Mouse (Mus musculus) splenic B cell, adult 2 months (primary cell): ENCODE results near the gene Retreg1.
"Not testable (repeated sequence)": the region's sequence is repeated elsewhere in the genome, so short reads cannot be mapped to it uniquely, and the experiment has no call there.

Source experiments
- DNase-seq: peaks from one replicate; pipeline ENCODE4 v3.0.0-alpha.2; 2011; ENCODE audit warnings: low read depth, low spot score
- H3K27me3 ChIP-seq: 2 replicates; pipeline ENCODE4 v1.6.1; 2012; ENCODE audit warnings: mild to moderate bottlenecking, low read length, moderate library complexity, mixed read lengths; ENCODE audit not compliant: control insufficient read depth, poor library complexity, insufficient read depth, severe bottlenecking
- H3K36me3 ChIP-seq: 2 replicates; pipeline ENCODE4 v1.6.1; 2012; ENCODE audit warnings: mild to moderate bottlenecking, low read length, moderate library complexity, mixed read lengths; ENCODE audit not compliant: control insufficient read depth, poor library complexity, insufficient read depth, severe bottlenecking

The Retreg1 gene

GRCm38 (mm10) chr15:25983614-25984013 lies 140.6 kb downstream of the Retreg1 start:
- not testable (repeated sequence) for DNase-seq, H3K36me3 ChIP-seq, H3K27me3 ChIP-seq

GRCm38 (mm10) chr15:25984067-25984733 lies 141.2 kb downstream of the Retreg1 start, which contains the start of gene Zfp622:
TSS of gene Zfp622 (plus strand) at chr15:25984366.
- H3K27me3 ChIP-seq: no peaks in the 10 kb centered on the region
- peaks cover 3% of the 10 kb centered on the region; the same call in 1 of the 2 replicates for H3K36me3 ChIP-seq
- DNase-seq: peak; percentile 98

- Histone ChIP-seq H3K36me3 (peaks cover 3% of the 10 kb centered on the region; the same call in 1 of the 2 replicates), H3K27me3 (no peaks in the 10 kb centered on the region)
- no peak for DNase-seq
Observed at GRCm38 (mm10) chr15:25984734-25985492, 141.9 kb downstream of the Retreg1 start.

- Histone ChIP-seq H3K36me3 (peaks cover 21% of the 10 kb centered on the region), H3K27me3 (no peaks in the 10 kb centered on the region)
- peak; percentile 84 for DNase-seq
Observed at GRCm38 (mm10) chr15:25992992-25993727, 150.2 kb downstream of the Retreg1 start.

GRCm38 (mm10) chr15:25995521-25995920 lies 152.5 kb downstream of the Retreg1 start:
- peak; percentile 61 for DNase-seq
- H3K36me3 ChIP-seq: peaks cover 21% of the 10 kb centered on the region
- H3K27me3 ChIP-seq: no peaks in the 10 kb centered on the region

- not testable (repeated sequence) for H3K27me3 ChIP-seq, DNase-seq
- H3K36me3 ChIP-seq: peaks cover 12% of the 10 kb centered on the region
Observed at GRCm38 (mm10) chr15:25999545-25999944, 156.6 kb downstream of the Retreg1 start.

GRCm38 (mm10) chr15:26008621-26009020 lies 165.6 kb downstream of the Retreg1 start:
- Histone ChIP-seq H3K27me3 (no peaks in the 10 kb centered on the region), H3K36me3 (no peaks in the 10 kb centered on the region)
- DNase-seq: no peak

- Histone ChIP-seq H3K36me3 (no peaks in the 10 kb centered on the region), H3K27me3 (no peaks in the 10 kb centered on the region; the same call in 1 of the 2 replicates)
- no peak for DNase-seq
Observed at GRCm38 (mm10) chr15:26012891-26013290, 169.9 kb downstream of the Retreg1 start.

GRCm38 (mm10) chr15:26015979-26016665 lies 173.1 kb downstream of the Retreg1 start:
- no peaks in the 10 kb centered on the region for H3K36me3 ChIP-seq
- peak; percentile 90 for DNase-seq
- no peaks in the 10 kb centered on the region; the same call in 1 of the 2 replicates for H3K27me3 ChIP-seq

- no peak for DNase-seq
- H3K36me3 ChIP-seq: no peaks in the 10 kb centered on the region
Observed at GRCm38 (mm10) chr15:26021721-26022120, 178.7 kb downstream of the Retreg1 start.

GRCm38 (mm10) chr15:26022636-26023035 lies 179.7 kb downstream of the Retreg1 start:
- no peak for DNase-seq
- Histone ChIP-seq H3K36me3 (no peaks in the 10 kb centered on the region), H3K27me3 (no peaks in the 10 kb centered on the region)

More at GRCm38 (mm10) chr15:26021721-26022120, 178.7 kb downstream of the Retreg1 start:
- no peaks in the 10 kb centered on the region for H3K27me3 ChIP-seq
